Mouse (Mus musculus): ENCODE data around the gene Irf9. TPM values are rescaled to one million over a fixed set of nuclear protein-coding genes. Genes with fewer than 3 reads are reported as not detected.

Gene Irf9
- polyA plus RNA-seq, 1 experiment = 20.3 TPM

DNA sequence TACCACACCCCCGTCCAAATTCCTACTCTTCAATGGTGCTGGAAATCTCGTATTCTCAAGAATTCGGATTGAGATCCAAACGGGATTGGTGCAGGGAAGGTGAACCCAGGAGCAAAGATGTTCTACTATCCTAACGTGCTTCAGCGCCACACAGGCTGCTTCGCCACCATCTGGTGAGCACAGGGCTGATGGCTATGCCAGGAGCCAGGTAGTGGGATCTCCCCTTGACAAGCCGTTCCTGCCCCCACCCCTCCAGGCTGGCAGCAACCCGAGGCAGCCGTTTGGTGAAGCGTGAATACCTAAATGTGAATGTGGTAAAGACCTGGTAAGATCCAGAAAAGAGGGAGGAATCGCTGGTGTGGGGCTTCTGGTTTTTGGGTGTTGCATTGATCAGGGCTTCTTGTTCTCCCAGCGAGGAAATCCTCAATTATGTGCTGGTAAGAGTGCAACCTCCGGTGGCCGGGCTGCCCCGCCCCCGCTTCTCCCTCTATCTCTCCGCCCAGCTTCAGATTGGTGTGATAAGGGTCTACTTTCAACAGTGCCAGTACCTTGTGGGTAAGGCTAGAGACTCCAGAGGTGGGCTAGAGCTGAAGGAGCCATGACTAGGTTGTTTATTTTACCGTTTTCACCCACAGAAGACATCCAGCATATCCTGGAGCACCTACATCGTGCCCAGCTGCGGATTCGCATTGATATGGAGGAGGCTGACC is 15.3 kb downstream of the Irf9 start:
- Histone ChIP-seq H3K4me3 (replicated peaks; ENCODE audit: insufficient read depth, low read depth, low read length) (peak overlapping the region; percentile 58), H3K27me3 (ENCODE audit: control insufficient read depth, insufficient read depth, low read length) (no peaks in the 10 kb centered on the region), H3K4me1 (ENCODE audit: control insufficient read depth, insufficient read depth, low read length) (peaks cover 4% of the 10 kb centered on the region; the same call in 1 of the 2 replicates), H3K27ac (ENCODE audit: insufficient read depth, low read length) (peak overlapping the region; percentile 53)
- peak; percentile 44 to 53 for DNase-seq
- no peak for TF ChIP-seq POLR2A (IDR thresholded peaks at IDR 0.05; ENCODE audit: borderline replicate concordance, insufficient read depth, low read length)
- no peak for TF ChIP-seq CTCF (IDR thresholded peaks at IDR 0.05; ENCODE audit: borderline replicate concordance, insufficient read depth, low read depth, low read length)
- WGBS = 24% methylated on average over 22 of the region's 22 CpGs

DNA sequence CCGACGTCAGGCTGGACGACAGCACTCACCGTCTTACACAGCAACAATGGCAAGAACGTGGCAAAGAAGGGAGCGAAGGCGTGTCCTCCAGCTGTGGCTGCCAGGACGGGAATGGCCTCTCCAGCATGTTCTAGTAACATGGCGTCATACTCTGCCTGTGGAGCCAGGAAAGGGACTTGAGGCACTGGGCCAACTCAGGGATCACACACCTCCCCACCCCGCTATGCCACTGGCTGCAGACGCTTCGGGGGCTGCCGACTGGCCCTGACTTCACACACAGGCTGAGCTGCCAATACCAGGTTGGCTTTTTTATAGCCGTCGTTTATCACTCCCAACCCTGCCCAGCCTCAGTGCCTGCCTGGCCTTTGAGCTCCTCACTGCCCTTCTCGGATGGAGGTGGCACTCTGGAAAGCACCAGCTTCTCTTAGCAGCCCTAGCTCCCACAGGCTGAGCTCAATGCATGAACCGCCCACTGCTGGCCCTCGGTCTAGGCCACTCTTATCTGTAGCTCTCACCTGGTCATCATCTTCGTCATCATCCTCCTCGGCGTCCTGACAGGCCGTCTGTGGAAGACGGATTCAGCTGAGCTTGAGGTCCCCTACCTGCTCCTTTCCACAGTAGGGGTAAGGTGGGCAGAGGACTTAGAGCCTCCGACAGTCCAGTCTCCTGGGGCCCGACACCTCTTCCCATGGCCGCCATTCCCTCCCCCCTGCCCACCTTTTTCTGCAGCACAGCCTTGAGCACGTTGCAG is 24.9 kb downstream of the Irf9 start:
- H3K27me3 ChIP-seq (ENCODE audit: control insufficient read depth, insufficient read depth, low read length) = no peaks in the 10 kb centered on the region
- H3K4me1 ChIP-seq (ENCODE audit: control insufficient read depth, insufficient read depth, low read length) = no peaks in the 10 kb centered on the region
- no peak overlapping the region for H3K4me3 ChIP-seq (replicated peaks; ENCODE audit: insufficient read depth, low read depth, low read length)
- TF ChIP-seq POLR2A (IDR thresholded peaks at IDR 0.05; ENCODE audit: borderline replicate concordance, insufficient read depth, low read length) = no peak
- no peak for TF ChIP-seq CTCF (IDR thresholded peaks at IDR 0.05; ENCODE audit: borderline replicate concordance, insufficient read depth, low read depth, low read length)
- DNase-seq = no peak
- H3K27ac ChIP-seq (ENCODE audit: insufficient read depth, low read length) = no peak overlapping the region
- WGBS = 86% methylated on average over 27 of the region's 27 CpGs

DNA sequence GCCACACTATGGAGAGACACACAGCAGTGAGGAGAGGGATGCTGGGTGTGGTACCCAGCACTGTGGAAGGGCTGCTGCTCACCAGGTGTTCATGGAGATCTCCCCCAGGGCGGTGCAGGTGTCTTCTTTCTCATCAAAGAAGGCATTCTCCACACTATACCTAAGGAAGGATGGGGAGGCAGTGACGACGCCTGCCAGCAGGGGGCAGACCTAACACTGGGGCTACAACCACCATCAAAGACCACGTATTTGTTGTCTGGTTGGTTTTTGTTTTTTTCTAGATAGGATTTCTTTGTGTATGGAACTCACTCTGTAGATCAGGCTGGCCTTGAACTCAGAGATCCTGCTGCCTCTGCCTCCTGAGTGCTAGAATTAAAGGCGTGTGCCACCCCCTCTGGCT is 25.9 kb downstream of the Irf9 start:
- no peaks in the 10 kb centered on the region for H3K27me3 ChIP-seq (ENCODE audit: control insufficient read depth, insufficient read depth, low read length)
- WGBS = 46% methylated on average over 5 of the region's 5 CpGs
- no peak overlapping the region for H3K4me3 ChIP-seq (replicated peaks; ENCODE audit: insufficient read depth, low read depth, low read length)
- no peak for TF ChIP-seq POLR2A (IDR thresholded peaks at IDR 0.05; ENCODE audit: borderline replicate concordance, insufficient read depth, low read length)
- peak; percentile 64; the same call in 1 of the 2 replicates for TF ChIP-seq CTCF (IDR thresholded peaks at IDR 0.05; ENCODE audit: borderline replicate concordance, insufficient read depth, low read depth, low read length)
- H3K27ac ChIP-seq (ENCODE audit: insufficient read depth, low read length) = no peak overlapping the region
- DNase-seq = no peak
- peaks cover 5% of the 10 kb centered on the region for H3K4me1 ChIP-seq (ENCODE audit: control insufficient read depth, insufficient read depth, low read length)

DNA sequence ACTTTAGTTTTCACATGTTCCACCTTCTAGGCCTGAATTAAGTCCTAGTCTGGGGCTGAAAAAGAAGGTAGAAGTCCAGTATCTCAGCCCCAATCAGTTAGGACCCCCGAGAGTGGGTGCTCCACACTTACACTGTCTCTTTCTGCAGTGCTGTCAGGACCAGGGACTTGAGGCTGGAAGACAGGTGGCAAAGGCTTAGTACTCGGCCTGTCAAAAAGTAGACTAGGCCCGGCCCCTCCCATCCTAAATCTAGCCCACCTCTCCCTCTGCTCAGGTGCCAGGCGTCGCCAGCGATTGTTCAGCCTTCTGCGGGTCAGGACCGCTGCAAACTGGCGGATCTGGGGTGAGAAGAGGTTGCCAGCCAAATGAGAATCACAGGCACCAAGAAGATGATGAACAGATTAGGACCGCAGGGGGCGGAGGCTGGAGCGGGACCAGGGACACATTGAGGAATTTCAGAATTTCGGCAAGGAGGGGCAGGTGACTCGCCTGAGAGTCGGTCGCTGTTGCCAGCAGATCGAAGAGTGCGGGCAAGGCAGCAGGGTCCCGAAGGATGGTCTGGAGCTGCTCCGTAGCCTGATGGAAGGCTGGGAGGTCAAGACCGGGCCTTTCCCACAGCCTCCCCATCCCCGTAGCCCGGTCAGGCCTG is 31.6 kb downstream of the Irf9 start:
- Histone ChIP-seq H3K4me3 (replicated peaks; ENCODE audit: insufficient read depth, low read depth, low read length) (peak overlapping the region; percentile 66), H3K27me3 (ENCODE audit: control insufficient read depth, insufficient read depth, low read length) (no peaks in the 10 kb centered on the region), H3K27ac (ENCODE audit: insufficient read depth, low read length) (peak overlapping the region; percentile 44), H3K4me1 (ENCODE audit: control insufficient read depth, insufficient read depth, low read length) (peaks cover 7% of the 10 kb centered on the region)
- TF ChIP-seq CTCF (IDR thresholded peaks at IDR 0.05; ENCODE audit: borderline replicate concordance, insufficient read depth, low read depth, low read length) = no peak
- TF ChIP-seq POLR2A (IDR thresholded peaks at IDR 0.05; ENCODE audit: borderline replicate concordance, insufficient read depth, low read length) = no peak
- DNase-seq = peak; percentile 68 to 70
- WGBS = under 1% methylated on average over 23 of the region's 23 CpGs

DNA sequence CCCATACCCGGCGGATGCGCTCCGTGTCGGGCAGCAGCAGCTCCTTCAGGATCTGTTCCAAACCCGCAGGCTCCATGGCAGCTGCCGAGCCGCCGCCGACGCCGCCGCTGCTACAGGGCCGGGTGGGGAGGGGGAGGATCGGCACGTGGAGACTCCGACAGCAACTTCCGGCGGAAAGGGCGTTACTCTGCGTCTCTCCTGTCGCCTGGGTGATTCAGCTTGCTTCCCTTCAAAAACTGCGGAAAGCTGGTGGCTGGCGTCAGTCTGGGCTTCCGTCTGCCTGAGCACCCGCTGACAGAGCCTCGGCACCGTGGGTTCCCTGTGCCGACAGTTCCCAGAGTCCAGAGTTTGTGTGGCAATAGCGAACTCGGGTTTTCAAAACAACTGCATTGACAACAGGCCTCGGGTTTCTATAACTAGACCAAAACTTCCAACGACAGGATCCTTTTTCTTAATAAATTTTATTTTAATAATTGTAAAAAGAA is 32.2 kb downstream of the Irf9 start, which contains the start of gene Ipo4:
Gene Ipo4 (minus strand): TSS at position 435 of the 485 bp plus-strand sequence.
- TF ChIP-seq CTCF (IDR thresholded peaks at IDR 0.05; ENCODE audit: borderline replicate concordance, insufficient read depth, low read depth, low read length) = no peak
- peak; percentile 60; the same call in 1 of the 2 replicates for TF ChIP-seq POLR2A (IDR thresholded peaks at IDR 0.05; ENCODE audit: borderline replicate concordance, insufficient read depth, low read length)
- WGBS = 1% methylated on average over 33 of the region's 33 CpGs
- peak within 1 kb of the TSS; percentile 66 for H3K4me3 ChIP-seq (replicated peaks; ENCODE audit: insufficient read depth, low read depth, low read length)
- peak within 1 kb of the TSS; percentile 44 for H3K27ac ChIP-seq (ENCODE audit: insufficient read depth, low read length)
- H3K27me3 ChIP-seq (ENCODE audit: control insufficient read depth, insufficient read depth, low read length) = no peaks in the 10 kb centered on the region
- peaks cover 7% of the 10 kb centered on the region for H3K4me1 ChIP-seq (ENCODE audit: control insufficient read depth, insufficient read depth, low read length)
- peak; percentile 84 to 88 for DNase-seq

DNA sequence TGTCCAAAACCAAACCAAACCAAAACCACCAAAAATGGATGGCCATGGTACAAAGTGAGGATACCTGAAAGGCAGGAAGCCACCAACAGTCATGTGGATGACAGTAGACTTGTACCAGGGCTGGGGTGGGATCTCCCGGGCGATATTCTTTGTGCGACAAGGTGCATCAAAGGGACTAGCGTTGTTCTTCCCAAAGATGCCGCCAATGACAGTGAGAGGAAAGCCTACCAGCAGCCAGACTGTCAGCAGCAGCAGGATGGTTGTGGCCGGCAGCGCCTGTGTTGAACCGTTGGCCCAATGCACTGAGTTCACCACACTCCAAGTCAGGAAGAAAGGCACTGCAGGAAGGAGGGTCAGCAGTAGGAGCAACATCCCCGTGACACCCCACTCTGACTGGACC is 34.4 kb downstream of the Irf9 start, which contains the start of gene Gm49378:
Gene Gm49378 (minus strand): TSS at position 101 of the 400 bp plus-strand sequence.
- WGBS = 94% methylated on average over 9 of the region's 9 CpGs
- TF ChIP-seq CTCF (IDR thresholded peaks at IDR 0.05; ENCODE audit: borderline replicate concordance, insufficient read depth, low read depth, low read length) = no peak
- TF ChIP-seq POLR2A (IDR thresholded peaks at IDR 0.05; ENCODE audit: borderline replicate concordance, insufficient read depth, low read length) = no peak
- Histone ChIP-seq H3K27ac (ENCODE audit: insufficient read depth, low read length) (no peak within 1 kb of the TSS), H3K27me3 (ENCODE audit: control insufficient read depth, insufficient read depth, low read length) (no peaks in the 10 kb centered on the region), H3K4me3 (replicated peaks; ENCODE audit: insufficient read depth, low read depth, low read length) (no peak within 1 kb of the TSS), H3K4me1 (ENCODE audit: control insufficient read depth, insufficient read depth, low read length) (peaks cover 7% of the 10 kb centered on the region)
- no peak for DNase-seq

DNA sequence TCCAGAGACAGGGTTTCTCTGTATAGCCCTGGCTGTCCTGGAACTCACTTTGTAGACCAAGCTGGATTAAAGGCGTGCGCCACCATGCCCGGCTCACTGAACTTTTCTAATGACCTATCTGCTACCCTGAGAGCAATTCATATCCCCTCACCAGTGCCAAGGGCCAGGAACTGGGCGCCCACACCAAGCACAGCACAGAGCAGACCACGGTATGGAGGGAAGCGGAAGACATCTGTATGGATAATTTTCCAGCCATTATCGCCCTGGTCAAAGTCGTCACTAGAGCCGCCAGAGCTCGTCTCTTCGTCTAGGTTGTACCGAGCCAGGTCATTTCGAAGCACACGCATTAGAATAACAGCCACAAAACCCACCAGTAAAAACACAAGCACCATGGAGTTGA is 37.4 kb downstream of the Irf9 start:
- H3K27ac ChIP-seq (ENCODE audit: insufficient read depth, low read length) = no peak overlapping the region
- no peak for DNase-seq
- 95% methylated on average over 14 of the region's 14 CpGs for WGBS
- TF ChIP-seq CTCF (IDR thresholded peaks at IDR 0.05; ENCODE audit: borderline replicate concordance, insufficient read depth, low read depth, low read length) = no peak
- TF ChIP-seq POLR2A (IDR thresholded peaks at IDR 0.05; ENCODE audit: borderline replicate concordance, insufficient read depth, low read length) = no peak
- no peaks in the 10 kb centered on the region for H3K27me3 ChIP-seq (ENCODE audit: control insufficient read depth, insufficient read depth, low read length)
- H3K4me3 ChIP-seq (replicated peaks; ENCODE audit: insufficient read depth, low read depth, low read length) = no peak overlapping the region
- no peaks in the 10 kb centered on the region; the same call in 1 of the 2 replicates for H3K4me1 ChIP-seq (ENCODE audit: control insufficient read depth, insufficient read depth, low read length)
